Mouse (Mus musculus): ENCODE measurements around the gene Tmem9b.

The Tmem9b gene

GRCm38 (mm10) chr7:109686585-109687128 is 66.0 kb downstream of the Tmem9b start:
- peak; percentile 35 for DNase-seq (ENCODE audit: inconsistent ontology term)

Measured in Muller cell, postnatal 12 days (primary cell).